Mouse (Mus musculus) lung, postnatal 0 days (tissue): ENCODE data around the gene Gm20388. TPM values are rescaled to one million over a fixed set of nuclear protein-coding genes. Genes with fewer than 3 reads are reported as not detected.

Source experiments
- ATAC-seq: fragments of 200-750 bp; cut with Nextera tagmentation; 2 replicates; pipeline ENCODE4 v1.8.0; 2017; ENCODE audit warnings: moderate library complexity
- DNase-seq: peaks from one replicate; pipeline ENCODE4 v3.0.0-alpha.2; 2016; ENCODE audit warnings: low spot score
- H3K27ac ChIP-seq: fragments of 300-500 bp; sonication (generic); 2 replicates; pipeline ENCODE4 v1.5.1; 2014; ENCODE audit warnings: antibody characterized with exemption, mild to moderate bottlenecking, low read length, mixed read lengths
- H3K27me3 ChIP-seq: fragments of 300-500 bp; sonication (generic); replicated peaks from 2 replicates; pipeline ENCODE4 v1.6.1; 2014; ENCODE audit warnings: low read length, mixed read lengths; ENCODE audit not compliant: insufficient read depth
- H3K36me3 ChIP-seq: fragments of 300-500 bp; sonication (generic); 2 replicates; pipeline ENCODE4 v1.6.1; 2014; ENCODE audit warnings: low read length, mixed read lengths; ENCODE audit not compliant: insufficient read depth
- H3K4me1 ChIP-seq: fragments of 300-500 bp; sonication (generic); 2 replicates; pipeline ENCODE4 v1.6.1; 2014; ENCODE audit warnings: antibody characterized with exemption, low read depth, low read length, mixed read lengths; ENCODE audit not compliant: insufficient read depth
- H3K4me2 ChIP-seq: fragments of 300-500 bp; sonication (generic); replicated peaks from 2 replicates; pipeline ENCODE4 v1.6.1; 2014; ENCODE audit warnings: low read depth, mild to moderate bottlenecking, low read length, moderate library complexity, mixed read lengths
- H3K4me3 ChIP-seq: fragments of 300-500 bp; sonication (generic); 2 replicates; pipeline ENCODE4 v1.5.1; 2014; ENCODE audit warnings: low read depth, low read length
- H3K9ac ChIP-seq: fragments of 300-500 bp; sonication (generic); replicated peaks from 2 replicates; pipeline ENCODE4 v1.6.1; 2014; ENCODE audit warnings: low read depth, mild to moderate bottlenecking
- H3K9me3 ChIP-seq: fragments of 300-500 bp; sonication (generic); 2 replicates; pipeline ENCODE4 v1.6.1; 2016; ENCODE audit warnings: low read length, mixed read lengths
- CTCF ChIP-seq: IDR thresholded peaks from 2 replicates; pipeline ENCODE4 v1.5.1; 2016; ENCODE audit warnings: antibody characterized with exemption, mild to moderate bottlenecking
- EP300 ChIP-seq: IDR thresholded peaks from 2 replicates; pipeline ENCODE4 v1.6.1; 2016; ENCODE audit warnings: antibody characterized with exemption, mild to moderate bottlenecking, control low read depth
- WGBS: fragments of 180-500 bp; shearing (Covaris S2); extraction: QIAGEN DNeasy Blood & Tissue Kit; methylation state at CpG from one replicate; pipeline ENCODE4 v1.1.7; 2014; 5-methylcytosine and 5-hydroxymethylcytosine counted together
- polyA plus RNA-seq: library from polyadenylated mRNA; unstranded; fragments of >200 nt; fragmentation: Nextera tagmentation; extraction: Ambion mirVana; gene quantifications from 2 replicates; pipeline ENCODE4 v1.2.1, GENCODE M21; 2015

Gene Gm20388
- polyA plus RNA-seq, 1 experiment from 2014 or later = not detected

GRCm38 (mm10) chr8:123781256-123781655 lies 3870.6 kb downstream of the Gm20388 start:
- Histone ChIP-seq H3K9ac (no peak overlapping the region), H3K4me1 (no peaks in the 10 kb centered on the region; the same call in 1 of the 2 replicates), H3K9me3 (no peaks in the 10 kb centered on the region), H3K4me3 (no peak overlapping the region), H3K36me3 (no peaks in the 10 kb centered on the region), H3K27ac (no peak overlapping the region), H3K4me2 (no peak overlapping the region), H3K27me3 (no peaks in the 10 kb centered on the region)
- DNase-seq (no peak), ATAC-seq (no peak)
- no peak for TF ChIP-seq CTCF
- TF ChIP-seq EP300 = no peak
- 16% methylated on average over 8 of the region's 8 CpGs for WGBS

DNA sequence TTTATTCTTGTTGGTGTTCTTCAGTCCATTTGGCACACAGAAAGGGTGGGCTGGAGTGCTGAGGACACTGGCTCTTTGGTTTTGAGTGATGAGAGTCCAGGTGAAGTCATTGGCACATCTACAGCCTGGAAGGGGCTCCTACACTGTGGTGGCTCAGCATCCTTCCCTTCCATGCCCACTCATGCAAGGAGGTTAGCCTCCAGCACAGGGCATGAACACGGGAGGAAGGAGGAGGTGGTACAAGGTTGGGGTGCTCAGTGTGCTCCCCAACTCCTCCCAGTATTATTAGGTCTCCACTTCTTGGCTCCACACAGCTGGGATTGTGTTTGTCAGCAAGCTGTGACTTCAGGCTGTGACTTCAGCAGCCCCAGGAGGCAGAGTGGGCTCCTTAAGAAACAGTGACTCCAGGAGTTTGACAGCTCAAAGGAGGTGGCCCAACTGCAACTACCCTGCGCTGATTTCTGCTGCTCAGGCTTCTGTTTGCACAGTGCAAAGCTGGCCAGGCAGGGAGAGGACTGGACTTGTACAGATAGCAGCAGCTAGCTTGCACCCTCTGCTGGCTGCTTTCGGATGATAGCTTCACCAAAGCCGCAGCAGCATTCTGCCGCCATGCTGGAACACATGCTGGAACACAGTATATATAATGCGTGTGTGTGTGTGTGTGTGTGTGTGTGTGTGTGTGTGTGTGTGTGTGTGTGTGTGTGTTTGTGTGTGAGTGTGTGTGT lies 3873.0 kb downstream of the Gm20388 start:
- peak; percentile 87 for ATAC-seq
- Histone ChIP-seq H3K36me3 (no peaks in the 10 kb centered on the region), H3K4me2 (no peak overlapping the region), H3K9me3 (no peaks in the 10 kb centered on the region), H3K4me1 (no peaks in the 10 kb centered on the region), H3K4me3 (no peak overlapping the region), H3K27ac (no peak overlapping the region), H3K9ac (no peak overlapping the region), H3K27me3 (no peaks in the 10 kb centered on the region)
- DNase-seq = peak; percentile 93
- TF ChIP-seq EP300 = no peak
- peak; percentile 96 for TF ChIP-seq CTCF
- 8% methylated on average over 6 of the region's 6 CpGs for WGBS

GRCm38 (mm10) chr8:123786166-123786565 lies 3875.5 kb downstream of the Gm20388 start:
- Histone ChIP-seq H3K27me3 (no peaks in the 10 kb centered on the region), H3K9ac (no peak overlapping the region), H3K9me3 (no peaks in the 10 kb centered on the region), H3K27ac (no peak overlapping the region), H3K4me2 (no peak overlapping the region), H3K4me3 (no peak overlapping the region), H3K36me3 (no peaks in the 10 kb centered on the region), H3K4me1 (no peaks in the 10 kb centered on the region)
- ATAC-seq = no peak
- no peak for TF ChIP-seq CTCF
- DNase-seq = no peak
- WGBS = 50% methylated on average over 6 of the region's 6 CpGs

- ATAC-seq (no peak), DNase-seq (no peak)
- Histone ChIP-seq H3K27ac (no peak overlapping the region), H3K9ac (no peak overlapping the region), H3K4me2 (no peak overlapping the region), H3K36me3 (no peaks in the 10 kb centered on the region), H3K4me3 (no peak overlapping the region), H3K27me3 (no peaks in the 10 kb centered on the region), H3K4me1 (no peaks in the 10 kb centered on the region), H3K9me3 (no peaks in the 10 kb centered on the region)
- 65% methylated on average over 6 of the region's 6 CpGs for WGBS
- TF ChIP-seq CTCF = no peak
- TF ChIP-seq EP300 = no peak
Observed at GRCm38 (mm10) chr8:123786644-123787043, 3876.0 kb downstream of the Gm20388 start.

DNA sequence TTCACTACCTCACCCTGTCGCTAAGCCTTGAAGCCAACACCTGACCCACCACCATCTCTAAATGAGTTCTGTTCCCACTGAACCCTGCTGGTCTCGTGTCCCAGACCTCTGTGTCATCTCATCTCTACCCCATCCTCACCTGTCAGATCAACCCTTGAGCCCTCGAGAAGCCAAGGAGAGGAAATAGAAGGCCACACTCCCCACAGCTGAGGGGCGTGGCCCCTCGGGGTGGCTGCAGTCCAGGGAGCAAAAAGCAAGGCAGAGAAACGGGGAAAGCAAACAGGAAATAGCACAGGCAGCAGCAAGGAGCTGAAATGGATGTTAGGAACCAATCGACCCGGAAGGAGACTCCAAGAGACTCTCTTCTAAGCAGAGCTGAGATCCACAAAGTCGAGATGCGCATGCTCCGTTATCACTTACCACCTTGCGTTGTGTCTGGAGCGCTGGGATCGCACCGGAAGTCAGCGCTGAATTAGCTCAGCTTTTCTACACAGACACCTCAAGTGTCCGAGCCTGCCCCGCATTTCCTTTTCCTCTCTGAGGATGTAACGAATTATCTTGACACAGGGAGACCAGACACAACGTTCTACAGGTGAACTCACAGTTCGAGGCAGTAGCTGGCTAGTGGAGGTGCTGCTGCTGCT lies 3876.7 kb downstream of the Gm20388 start:
- no peak overlapping the region for H3K4me3 ChIP-seq
- H3K27ac ChIP-seq = no peak overlapping the region
- H3K9ac ChIP-seq = no peak overlapping the region
- H3K36me3 ChIP-seq = no peaks in the 10 kb centered on the region
- H3K4me1 ChIP-seq = no peaks in the 10 kb centered on the region
- H3K9me3 ChIP-seq = no peaks in the 10 kb centered on the region
- H3K27me3 ChIP-seq = 0 out of 2 replicates have a peak, but pooled peaks cover 4% of the 10 kb centered on the region
- no peak for DNase-seq
- H3K4me2 ChIP-seq = peak overlapping the region; percentile 25; the same call in 1 of the 2 replicates
- 27% methylated on average over 21 of the region's 21 CpGs for WGBS
- TF ChIP-seq CTCF (no peak), EP300 (no peak)
- no peak for ATAC-seq

GRCm38 (mm10) chr8:123788416-123789170 lies 3878.0 kb downstream of the Gm20388 start:
- H3K9me3 ChIP-seq = no peaks in the 10 kb centered on the region
- no peaks in the 10 kb centered on the region for H3K4me1 ChIP-seq
- H3K4me2 ChIP-seq = no peak overlapping the region
- H3K36me3 ChIP-seq = no peaks in the 10 kb centered on the region
- 0 out of 2 replicates have a peak, but pooled peaks cover 4% of the 10 kb centered on the region for H3K27me3 ChIP-seq
- no peak overlapping the region for H3K27ac ChIP-seq
- TF ChIP-seq CTCF (no peak), EP300 (no peak)
- ATAC-seq (no peak), DNase-seq (no peak)
- H3K4me3 ChIP-seq = no peak overlapping the region
- no peak overlapping the region for H3K9ac ChIP-seq
- 43% methylated on average over 14 of the region's 14 CpGs for WGBS
